Mouse (Mus musculus) cerebellum, adult 11-12 months (tissue): Measurements from ENCODE around the gene Olfr243.
"Not testable (repeated sequence)": the region's sequence is repeated elsewhere in the genome, so short reads cannot be mapped to it uniquely, and the experiment has no call there.

Experiments used
- DNase-seq: peaks from one replicate; pipeline ENCODE4 v3.0.0; 2022

Gene Olfr243

GRCm38 (mm10) chr7:103714371-103714770 is at the start of gene Olfr243:
Gene Olfr243, plus strand, starts transcription at chr7:103714671.
- DNase-seq = no peak

GRCm38 (mm10) chr7:103671091-103671490 is 43.4 kb upstream of the Olfr243 start, which contains the start of gene Olfr624:
Gene Olfr624, minus strand, starts transcription at chr7:103671191.
- DNase-seq = no peak

GRCm38 (mm10) chr7:103682420-103682819 is 32.1 kb upstream of the Olfr243 start, which contains the start of gene Olfr625-ps1:
Gene Olfr625-ps1, plus strand, starts transcription at chr7:103682720.
- no peak for DNase-seq

GRCm38 (mm10) chr7:103699469-103699868 is 15.0 kb upstream of the Olfr243 start:
- no peak for DNase-seq

GRCm38 (mm10) chr7:103712024-103712423 is 2.4 kb upstream of the Olfr243 start:
- no peak for DNase-seq

GRCm38 (mm10) chr7:103716398-103716797 is 1.9 kb downstream of the Olfr243 start:
- not testable (repeated sequence) for DNase-seq

- no peak for DNase-seq
These were observed 15.6 kb downstream of the Olfr243 start, which contains the start of gene Olfr628 for GRCm38 (mm10) chr7:103730074-103730473. Gene Olfr628, plus strand, starts transcription at chr7:103730374.

- DNase-seq = no peak
These were observed 30.4 kb downstream of the Olfr243 start, which contains the start of gene Olfr629 for GRCm38 (mm10) chr7:103744843-103745242. Gene Olfr629, minus strand, starts transcription at chr7:103744943.

GRCm38 (mm10) chr7:103757233-103757632 is 42.8 kb downstream of the Olfr243 start, which contains the start of gene Olfr630:
Gene Olfr630, minus strand, starts transcription at chr7:103757333.
- DNase-seq = no peak

GRCm38 (mm10) chr7:103762212-103762611 is 47.7 kb downstream of the Olfr243 start:
- DNase-seq = not testable (repeated sequence)

GRCm38 (mm10) chr7:103767687-103768086 is 53.2 kb downstream of the Olfr243 start:
- not testable (repeated sequence) for DNase-seq
